Mouse (Mus musculus) hindbrain, embryonic 14.5 days (tissue): ENCODE measurements around the gene Tmem203. TPM values are rescaled to one million over a fixed set of nuclear protein-coding genes. Genes with fewer than 3 reads are reported as not detected.

Source experiments
- ATAC-seq: fragments of 200-750 bp; cut with Nextera tagmentation; 2 replicates; pipeline ENCODE4 v1.8.0; 2017; ENCODE audit warnings: moderate number of reproducible peaks, mild to moderate bottlenecking, moderate TSS enrichment, moderate library complexity; ENCODE audit not compliant: low FRiP score
- DNase-seq: peaks from one replicate; pipeline ENCODE4 v3.0.0-alpha.2; 2015; ENCODE audit warnings: low spot score
- H3K27ac ChIP-seq: fragments of 300-500 bp; sonication (generic); 2 replicates; pipeline ENCODE4 v1.5.1; 2014; ENCODE audit warnings: mild to moderate bottlenecking, moderate library complexity
- H3K27me3 ChIP-seq: fragments of 300-500 bp; sonication (generic); 2 replicates; pipeline ENCODE4 v1.6.1; 2014; ENCODE audit warnings: mild to moderate bottlenecking, low read length, mixed read lengths; ENCODE audit not compliant: control insufficient read depth, insufficient read depth
- H3K36me3 ChIP-seq: fragments of 300-500 bp; sonication (generic); replicated peaks from 2 replicates; pipeline ENCODE4 v1.6.1; 2014; ENCODE audit not compliant: control insufficient read depth, insufficient read depth
- H3K4me1 ChIP-seq: fragments of 300-500 bp; sonication (generic); replicated peaks from 2 replicates; pipeline ENCODE4 v1.6.1; 2014; ENCODE audit warnings: antibody characterized with exemption, low read length, mixed read lengths; ENCODE audit not compliant: control insufficient read depth, insufficient read depth
- H3K4me2 ChIP-seq: fragments of 300-500 bp; sonication (generic); replicated peaks from 2 replicates; pipeline ENCODE4 v1.6.1; 2014; ENCODE audit warnings: mild to moderate bottlenecking, moderate library complexity
- H3K4me3 ChIP-seq: fragments of 300-500 bp; sonication (generic); replicated peaks from 2 replicates; pipeline ENCODE4 v1.5.1; 2014; ENCODE audit warnings: mild to moderate bottlenecking, low read length
- H3K9ac ChIP-seq: fragments of 300-500 bp; sonication (generic); 2 replicates; pipeline ENCODE4 v1.6.1; 2014
- H3K9me3 ChIP-seq: fragments of 300-500 bp; sonication (generic); 2 replicates; pipeline ENCODE4 v1.6.1; 2016; ENCODE audit warnings: low read length; ENCODE audit not compliant: control insufficient read depth
- WGBS: fragments of 180-500 bp; shearing (Covaris S2); extraction: QIAGEN DNeasy Blood & Tissue Kit; methylation state at CpG from one replicate; pipeline ENCODE4 v1.1.7; 2014; 5-methylcytosine and 5-hydroxymethylcytosine counted together
- polyA plus RNA-seq: library from polyadenylated mRNA; unstranded; fragments of >200 nt; fragmentation: Nextera tagmentation; extraction: Ambion mirVana; gene quantifications from 2 replicates; pipeline ENCODE4 v1.2.1, GENCODE M21; 2014

The Tmem203 gene
- polyA plus RNA-seq, 1 experiment from 2014 or later: 12.5 TPM

- H3K9ac ChIP-seq: no peak overlapping the region
- 83% methylated on average over 5 of the region's 5 CpGs for WGBS
- ATAC-seq: no peak
Measured at GRCm38 (mm10) chr2:25229582-25229981, 25.7 kb upstream of the Tmem203 start.

GRCm38 (mm10) chr2:25230581-25230980, 24.7 kb upstream of the Tmem203 start:
- H3K36me3 ChIP-seq: no peaks in the 10 kb centered on the region
- H3K4me3 ChIP-seq: no peak overlapping the region
- 89% methylated on average over 7 of the region's 7 CpGs for WGBS
- no peak overlapping the region for H3K9ac ChIP-seq
- H3K4me2 ChIP-seq: no peak overlapping the region
- H3K9me3 ChIP-seq: no peaks in the 10 kb centered on the region
- no peak overlapping the region for H3K27ac ChIP-seq
- peaks cover 7% of the 10 kb centered on the region for H3K4me1 ChIP-seq
- DNase-seq: no peak
- no peak for ATAC-seq
- H3K27me3 ChIP-seq: no peaks in the 10 kb centered on the region

More at GRCm38 (mm10) chr2:25229582-25229981, 25.7 kb upstream of the Tmem203 start:
- Histone ChIP-seq H3K27ac (no peak overlapping the region), H3K9me3 (no peaks in the 10 kb centered on the region), H3K36me3 (no peaks in the 10 kb centered on the region), H3K27me3 (no peaks in the 10 kb centered on the region), H3K4me1 (peaks cover 10% of the 10 kb centered on the region), H3K4me2 (no peak overlapping the region), H3K4me3 (no peak overlapping the region)
- no peak for DNase-seq

GRCm38 (mm10) chr2:25231038-25231437, 24.2 kb upstream of the Tmem203 start:
- no peak overlapping the region for H3K4me2 ChIP-seq
- no peak overlapping the region for H3K27ac ChIP-seq
- 0 out of 2 replicates have a peak, but pooled peaks cover 3% of the 10 kb centered on the region for H3K4me1 ChIP-seq
- 60% methylated on average over 12 of the region's 12 CpGs for WGBS
- H3K9me3 ChIP-seq: no peaks in the 10 kb centered on the region
- H3K9ac ChIP-seq: no peak overlapping the region
- ATAC-seq: no peak
- H3K36me3 ChIP-seq: no peaks in the 10 kb centered on the region
- no peaks in the 10 kb centered on the region; the same call in 1 of the 2 replicates for H3K27me3 ChIP-seq
- no peak overlapping the region for H3K4me3 ChIP-seq
- DNase-seq: no peak

GRCm38 (mm10) chr2:25233421-25233820, 21.8 kb upstream of the Tmem203 start:
- H3K27me3 ChIP-seq: peaks cover 6% of the 10 kb centered on the region; the same call in 1 of the 2 replicates
- no peaks in the 10 kb centered on the region for H3K9me3 ChIP-seq
- ATAC-seq (no peak), DNase-seq (no peak)
- no peak overlapping the region for H3K27ac ChIP-seq
- H3K36me3 ChIP-seq: no peaks in the 10 kb centered on the region
- no peak overlapping the region for H3K9ac ChIP-seq
- WGBS: 79% methylated on average over 4 of the region's 4 CpGs
- no peak overlapping the region for H3K4me3 ChIP-seq
- no peak overlapping the region for H3K4me2 ChIP-seq
- H3K4me1 ChIP-seq: 0 out of 2 replicates have a peak, but pooled peaks cover 3% of the 10 kb centered on the region

GRCm38 (mm10) chr2:25234050-25234449, 21.2 kb upstream of the Tmem203 start, which contains the start of gene Slc34a3:
TSS of gene Slc34a3 (minus strand) at chr2:25234364.
- no peak within 1 kb of the TSS for H3K4me3 ChIP-seq
- H3K36me3 ChIP-seq: no peaks in the 10 kb centered on the region
- H3K4me1 ChIP-seq: 0 out of 2 replicates have a peak, but pooled peaks cover under 1% of the 10 kb centered on the region
- H3K4me2 ChIP-seq: no peak within 1 kb of the TSS
- no peaks in the 10 kb centered on the region for H3K9me3 ChIP-seq
- 83% methylated on average over 3 of the region's 3 CpGs for WGBS
- H3K9ac ChIP-seq: no peak within 1 kb of the TSS
- ATAC-seq (no peak), DNase-seq (no peak)
- peaks cover 6% of the 10 kb centered on the region; the same call in 1 of the 2 replicates for H3K27me3 ChIP-seq
- no peak within 1 kb of the TSS for H3K27ac ChIP-seq

GRCm38 (mm10) chr2:25234551-25235220, 20.6 kb upstream of the Tmem203 start:
- Histone ChIP-seq H3K9me3 (no peaks in the 10 kb centered on the region), H3K36me3 (no peaks in the 10 kb centered on the region), H3K27me3 (peaks cover 6% of the 10 kb centered on the region; the same call in 1 of the 2 replicates), H3K9ac (no peak overlapping the region), H3K4me1 (no peaks in the 10 kb centered on the region), H3K4me2 (no peak overlapping the region), H3K4me3 (no peak overlapping the region), H3K27ac (no peak overlapping the region)
- DNase-seq: no peak
- no peak for ATAC-seq
- WGBS: 75% methylated on average over 5 of the region's 5 CpGs

- WGBS: 49% methylated on average over 8 of the region's 8 CpGs
- H3K4me3 ChIP-seq: no peak within 1 kb of the TSS
- no peaks in the 10 kb centered on the region for H3K36me3 ChIP-seq
- H3K27me3 ChIP-seq: peaks cover 6% of the 10 kb centered on the region; the same call in 1 of the 2 replicates
- H3K27ac ChIP-seq: no peak within 1 kb of the TSS
- H3K9me3 ChIP-seq: no peaks in the 10 kb centered on the region
- no peak within 1 kb of the TSS for H3K4me2 ChIP-seq
- H3K9ac ChIP-seq: no peak within 1 kb of the TSS
- DNase-seq (no peak), ATAC-seq (no peak)
- H3K4me1 ChIP-seq: peaks cover 8% of the 10 kb centered on the region
Measured at GRCm38 (mm10) chr2:25236614-25237013, 18.6 kb upstream of the Tmem203 start, which contains the start of gene Rnf224. TSS of gene Rnf224 (minus strand) at chr2:25236787.

- no peak for ATAC-seq
Measured at GRCm38 (mm10) chr2:25237522-25237921, 17.7 kb upstream of the Tmem203 start.

GRCm38 (mm10) chr2:25238106-25238505, 17.1 kb upstream of the Tmem203 start:
- no peak for ATAC-seq
- Histone ChIP-seq H3K36me3 (no peaks in the 10 kb centered on the region), H3K4me2 (no peak overlapping the region), H3K27ac (no peak overlapping the region), H3K9me3 (no peaks in the 10 kb centered on the region), H3K9ac (no peak overlapping the region), H3K27me3 (peaks cover 6% of the 10 kb centered on the region; the same call in 1 of the 2 replicates), H3K4me1 (peaks cover 22% of the 10 kb centered on the region), H3K4me3 (no peak overlapping the region)
- DNase-seq: no peak

More at GRCm38 (mm10) chr2:25237522-25237921, 17.7 kb upstream of the Tmem203 start:
- no peak overlapping the region for H3K4me2 ChIP-seq
- no peak for DNase-seq
- H3K27ac ChIP-seq: no peak overlapping the region
- H3K9me3 ChIP-seq: no peaks in the 10 kb centered on the region
- peaks cover 16% of the 10 kb centered on the region for H3K4me1 ChIP-seq
- no peak overlapping the region for H3K4me3 ChIP-seq
- H3K27me3 ChIP-seq: peaks cover 6% of the 10 kb centered on the region; the same call in 1 of the 2 replicates
- 75% methylated on average over 4 of the region's 4 CpGs for WGBS
- no peaks in the 10 kb centered on the region for H3K36me3 ChIP-seq
- H3K9ac ChIP-seq: no peak overlapping the region
